Mouse (Mus musculus) liver, embryonic 11.5 days (tissue): ENCODE results near the gene Lsr. TPM values are rescaled to one million over a fixed set of nuclear protein-coding genes. Genes with fewer than 3 reads are reported as not detected.

Experiments
- ATAC-seq: fragments of 200-750 bp; cut with Nextera tagmentation; replicated peaks from 2 replicates; pipeline ENCODE4 v1.8.0; 2017; ENCODE audit warnings: moderate number of reproducible peaks, mild to moderate bottlenecking, moderate TSS enrichment, moderate library complexity; ENCODE audit not compliant: low FRiP score
- DNase-seq: peaks from one replicate; pipeline ENCODE4 v3.0.0-alpha.2; 2017; ENCODE audit warnings: low spot score
- H3K27ac ChIP-seq: fragments of 300-500 bp; sonication (generic); 2 replicates; pipeline ENCODE4 v1.5.1; 2014; ENCODE audit warnings: mild to moderate bottlenecking, low read depth, low read length, control low read depth
- H3K27me3 ChIP-seq: fragments of 300-500 bp; sonication (generic); replicated peaks from 2 replicates; pipeline ENCODE4 v1.6.1; 2014; ENCODE audit warnings: low read length, mixed read lengths; ENCODE audit not compliant: control insufficient read depth, insufficient read depth
- H3K36me3 ChIP-seq: fragments of 300-500 bp; sonication (generic); 2 replicates; pipeline ENCODE4 v1.6.1; 2014; ENCODE audit warnings: mild to moderate bottlenecking, low read length, moderate library complexity, mixed read lengths; ENCODE audit not compliant: control insufficient read depth, insufficient read depth
- H3K4me1 ChIP-seq: fragments of 300-500 bp; sonication (generic); replicated peaks from 2 replicates; pipeline ENCODE4 v1.6.1; 2014; ENCODE audit warnings: low read length, mixed read lengths; ENCODE audit not compliant: control insufficient read depth, insufficient read depth
- H3K4me2 ChIP-seq: fragments of 300-500 bp; sonication (generic); 2 replicates; pipeline ENCODE4 v1.6.1; 2014; ENCODE audit warnings: mild to moderate bottlenecking, control low read depth, moderate library complexity
- H3K4me3 ChIP-seq: fragments of 300-500 bp; sonication (generic); 2 replicates; pipeline ENCODE4 v1.5.1; 2014; ENCODE audit warnings: low read depth, low read length, control low read depth
- H3K9ac ChIP-seq: fragments of 300-500 bp; sonication (generic); 2 replicates; pipeline ENCODE4 v1.6.1; 2014; ENCODE audit warnings: low read depth, low read length, control low read depth
- H3K9me3 ChIP-seq: fragments of 300-500 bp; sonication (generic); 2 replicates; pipeline ENCODE4 v1.6.1; 2016; ENCODE audit warnings: low read length, inconsistent platforms, mixed read lengths; ENCODE audit not compliant: control insufficient read depth
- WGBS: fragments of 180-500 bp; shearing (Covaris S2); extraction: QIAGEN DNeasy Blood & Tissue Kit; methylation state at CpG from one replicate; pipeline ENCODE4 v1.1.7; 2014; 5-methylcytosine and 5-hydroxymethylcytosine counted together
- polyA plus RNA-seq: library from polyadenylated mRNA; unstranded; fragments of >200 nt; fragmentation: Nextera tagmentation; extraction: Ambion mirVana; gene quantifications from 2 replicates; pipeline ENCODE4 v1.2.1, GENCODE M21; 2014

The Lsr gene
- polyA plus RNA-seq, 1 experiment from 2014 or later, result 43.0 TPM

DNA sequence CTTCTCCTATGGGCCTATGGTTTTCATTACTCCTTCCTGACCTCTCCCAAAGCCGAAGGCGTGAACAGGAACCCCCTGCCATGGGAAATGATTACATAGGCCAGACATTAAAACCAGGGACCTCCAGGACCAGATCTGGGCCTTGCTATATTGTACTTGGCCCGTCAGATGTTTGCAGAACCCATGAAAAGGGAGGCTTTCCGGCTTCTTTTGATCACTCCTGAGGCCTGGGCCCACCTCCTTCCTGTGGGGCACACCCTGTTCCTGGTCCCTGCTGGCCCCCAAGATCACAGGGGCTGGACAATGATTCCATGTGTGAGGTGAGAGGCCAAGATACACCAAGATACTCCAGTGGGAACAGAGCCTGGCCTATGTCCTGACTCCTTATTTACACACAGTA is 4.1 kb downstream of the Lsr start:
- Histone ChIP-seq H3K4me2 (no peak overlapping the region), H3K27ac (no peak overlapping the region), H3K4me1 (peaks cover 4% of the 10 kb centered on the region; the same call in 1 of the 2 replicates), H3K36me3 (no peaks in the 10 kb centered on the region), H3K4me3 (no peak overlapping the region), H3K9me3 (no peaks in the 10 kb centered on the region), H3K27me3 (peaks cover 20% of the 10 kb centered on the region), H3K9ac (no peak overlapping the region)
- DNase-seq, result no peak
- WGBS, result 86% methylated on average over 4 of the region's 4 CpGs
- no peak for ATAC-seq

DNA sequence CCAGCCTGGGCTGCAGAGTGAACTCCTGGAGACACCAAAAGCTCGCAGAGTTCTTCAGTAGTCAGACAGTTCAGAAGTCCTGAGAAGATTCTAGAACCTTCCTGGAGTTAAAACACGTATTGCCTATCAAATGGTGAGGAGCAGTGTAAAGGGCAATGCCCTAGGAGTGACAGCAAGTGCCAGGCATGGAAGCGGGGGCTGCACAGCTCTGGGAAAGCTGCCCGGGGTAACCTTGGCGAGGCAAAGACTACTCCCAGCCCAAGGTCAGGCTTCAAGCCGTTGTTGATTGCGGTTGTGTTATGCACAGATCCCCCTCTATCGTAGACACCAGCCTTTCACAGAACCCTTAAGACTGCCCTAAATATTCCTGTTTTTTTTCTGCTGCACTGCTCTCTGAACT is 4.7 kb downstream of the Lsr start:
- WGBS, result 87% methylated on average over 8 of the region's 8 CpGs
- DNase-seq (no peak), ATAC-seq (no peak)

GRCm38 (mm10) chr7:30966657-30967056 is 6.6 kb downstream of the Lsr start:
- no peak overlapping the region for H3K27ac ChIP-seq
- ATAC-seq, result no peak
- 71% methylated on average over 3 of the region's 3 CpGs for WGBS
- H3K27me3 ChIP-seq, result no peaks in the 10 kb centered on the region
- no peaks in the 10 kb centered on the region for H3K36me3 ChIP-seq
- H3K4me3 ChIP-seq, result no peak overlapping the region
- no peaks in the 10 kb centered on the region for H3K9me3 ChIP-seq
- DNase-seq, result no peak
- H3K9ac ChIP-seq, result no peak overlapping the region
- no peaks in the 10 kb centered on the region for H3K4me1 ChIP-seq
- no peak overlapping the region for H3K4me2 ChIP-seq

More for the DNA sequence above, 4.7 kb downstream of the Lsr start:
- Histone ChIP-seq H3K9me3 (no peaks in the 10 kb centered on the region), H3K27ac (no peak overlapping the region), H3K9ac (no peak overlapping the region), H3K36me3 (no peaks in the 10 kb centered on the region), H3K4me3 (no peak overlapping the region), H3K4me1 (peaks cover 4% of the 10 kb centered on the region; the same call in 1 of the 2 replicates), H3K4me2 (no peak overlapping the region), H3K27me3 (peaks cover 19% of the 10 kb centered on the region)

DNA sequence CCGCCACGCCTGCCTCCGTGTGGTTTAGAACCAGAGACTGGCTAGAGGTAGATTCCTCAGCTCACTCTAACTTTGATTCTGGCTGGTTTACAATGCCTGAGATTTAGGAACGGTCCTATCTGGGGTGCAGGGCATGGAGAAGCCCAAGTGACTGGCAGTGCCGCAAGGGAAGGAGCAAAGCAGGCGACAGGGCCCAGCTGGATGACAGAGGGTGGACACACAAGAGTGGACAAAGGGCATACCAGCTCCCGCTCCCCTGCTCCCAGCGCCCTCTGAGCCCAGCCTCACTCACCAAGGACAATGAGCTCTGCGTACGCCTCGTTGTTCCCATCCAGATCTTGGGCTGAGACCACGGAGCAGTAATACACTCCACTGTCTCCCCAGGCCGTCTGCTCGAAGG is 7.6 kb downstream of the Lsr start:
- no peak overlapping the region for H3K27ac ChIP-seq
- H3K4me1 ChIP-seq, result no peaks in the 10 kb centered on the region
- WGBS, result 89% methylated on average over 14 of the region's 14 CpGs
- no peak overlapping the region for H3K9ac ChIP-seq
- no peak for DNase-seq
- no peaks in the 10 kb centered on the region for H3K9me3 ChIP-seq
- no peak overlapping the region for H3K4me2 ChIP-seq
- H3K36me3 ChIP-seq, result no peaks in the 10 kb centered on the region
- no peak for ATAC-seq
- no peak overlapping the region for H3K4me3 ChIP-seq
- no peaks in the 10 kb centered on the region for H3K27me3 ChIP-seq

- no peaks in the 10 kb centered on the region for H3K36me3 ChIP-seq
- WGBS, result 83% methylated on average over 7 of the region's 7 CpGs
- H3K9me3 ChIP-seq, result no peaks in the 10 kb centered on the region
- ATAC-seq (no peak), DNase-seq (no peak)
- no peaks in the 10 kb centered on the region for H3K4me1 ChIP-seq
- H3K9ac ChIP-seq, result no peak overlapping the region
- no peak overlapping the region for H3K4me2 ChIP-seq
- H3K27ac ChIP-seq, result no peak overlapping the region
- no peaks in the 10 kb centered on the region for H3K27me3 ChIP-seq
- H3K4me3 ChIP-seq, result no peak overlapping the region
Measured at GRCm38 (mm10) chr7:30964366-30964765, 8.9 kb downstream of the Lsr start.

DNA sequence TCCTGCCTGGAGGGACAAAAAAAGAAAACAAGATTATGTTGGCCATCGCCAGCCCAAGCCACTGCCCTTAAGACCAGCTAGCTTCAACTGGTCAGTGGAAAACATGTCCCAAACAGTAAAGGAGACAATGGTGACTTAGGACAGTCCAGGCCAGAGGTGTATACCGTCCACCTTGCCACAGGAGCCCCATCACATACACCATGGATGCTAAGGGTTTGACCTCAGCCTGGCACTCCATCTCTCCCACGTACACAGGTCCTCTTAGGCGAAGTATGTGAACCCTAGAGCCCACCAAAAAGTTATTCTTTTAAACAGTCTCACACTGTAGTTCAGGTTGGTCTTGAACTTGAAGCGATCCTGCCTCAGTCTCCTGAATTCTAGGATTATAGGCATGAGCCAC is 10.4 kb downstream of the Lsr start:
- Histone ChIP-seq H3K9me3 (no peaks in the 10 kb centered on the region), H3K4me2 (no peak overlapping the region), H3K27me3 (no peaks in the 10 kb centered on the region), H3K4me3 (no peak overlapping the region), H3K4me1 (peaks cover 6% of the 10 kb centered on the region), H3K36me3 (no peaks in the 10 kb centered on the region), H3K27ac (no peak overlapping the region), H3K9ac (no peak overlapping the region)
- DNase-seq (no peak), ATAC-seq (no peak)
- 86% methylated on average over 5 of the region's 5 CpGs for WGBS

GRCm38 (mm10) chr7:30959786-30960349 is 13.4 kb downstream of the Lsr start:
- no peak overlapping the region for H3K27ac ChIP-seq
- no peaks in the 10 kb centered on the region for H3K27me3 ChIP-seq
- H3K4me3 ChIP-seq, result no peak overlapping the region
- DNase-seq (no peak), ATAC-seq (no peak)
- H3K9me3 ChIP-seq, result no peaks in the 10 kb centered on the region
- no peak overlapping the region for H3K9ac ChIP-seq
- 90% methylated on average over 6 of the region's 6 CpGs for whole genome bisulfite sequencing
- H3K4me2 ChIP-seq, result no peak overlapping the region
- H3K4me1 ChIP-seq, result peaks cover 16% of the 10 kb centered on the region
- peaks cover 2% of the 10 kb centered on the region; the same call in 1 of the 2 replicates for H3K36me3 ChIP-seq

DNA sequence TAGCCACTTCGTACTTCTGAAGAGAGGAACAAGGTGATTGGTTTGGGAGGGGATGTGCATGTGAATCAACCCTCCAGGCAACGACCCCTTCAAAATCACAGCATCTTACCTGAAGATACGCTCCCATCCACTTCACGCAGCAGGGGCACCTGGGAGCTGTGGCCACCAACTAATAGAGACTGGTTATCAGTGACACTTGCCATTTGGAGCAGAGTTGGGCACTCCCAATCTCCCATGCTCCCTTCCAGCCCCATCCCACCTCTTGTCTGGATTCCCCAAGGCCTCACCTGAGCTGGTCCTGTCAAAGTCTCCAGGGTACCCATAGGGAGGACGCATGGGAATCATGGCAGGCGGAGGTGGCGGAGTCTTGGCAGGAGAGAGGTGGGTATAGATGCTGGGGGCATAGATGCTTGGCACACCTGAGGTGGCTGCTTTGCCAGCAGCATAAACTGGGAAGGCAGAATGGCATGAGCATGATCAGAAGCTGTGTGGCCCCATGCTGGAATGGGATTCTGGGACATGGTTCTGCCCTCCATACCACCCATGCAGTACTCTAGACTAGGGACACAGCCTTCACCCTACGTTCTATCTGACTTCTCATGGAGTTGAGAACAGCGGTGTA is 14.3 kb downstream of the Lsr start:
- no peaks in the 10 kb centered on the region for H3K9me3 ChIP-seq
- no peaks in the 10 kb centered on the region for H3K27me3 ChIP-seq
- no peak for ATAC-seq
- WGBS, result 95% methylated on average over 9 of the region's 9 CpGs
- no peak overlapping the region for H3K9ac ChIP-seq
- DNase-seq, result no peak
- peaks cover 10% of the 10 kb centered on the region; the same call in 1 of the 2 replicates for H3K36me3 ChIP-seq
- no peak overlapping the region for H3K27ac ChIP-seq
- H3K4me1 ChIP-seq, result peaks cover 19% of the 10 kb centered on the region
- H3K4me3 ChIP-seq, result no peak overlapping the region
- no peak overlapping the region for H3K4me2 ChIP-seq
